Mouse (Mus musculus): ENCODE data around the gene Gprc5d. TPM values are rescaled to one million over a fixed set of nuclear protein-coding genes. Genes with fewer than 3 reads are reported as not detected.

The Gprc5d gene
- total and polyA plus RNA-seq, 3 experiments, result not detected

GRCm38 (mm10) chr6:135162311-135162710 is 44.2 kb upstream of the Gprc5d start:
- ATAC-seq (ENCODE audit: extremely low read depth, insufficient number of reproducible peaks, low FRiP score, poor library complexity, severe bottlenecking) (no peak), DNase-seq (ENCODE audit: low spot score) (no peak)
- TF ChIP-seq POLR2AphosphoS5 (IDR thresholded peaks at IDR 0.05; ENCODE audit: insufficient replicate concordance, low read depth, low read length), result no peak
- Histone ChIP-seq H3K9me3 (replicated peaks) (peaks cover 7% of the 10 kb centered on the region), H3K36me3 (replicated peaks) (peaks cover 28% of the 10 kb centered on the region), H3K4me1 (ENCODE audit: insufficient read depth, low read depth, low read length) (peaks cover 21% of the 10 kb centered on the region), H3K4me3 (ENCODE audit: low read depth, low read length) (no peak overlapping the region), H3K27me3 (ENCODE audit: insufficient read depth, low read length) (no peaks in the 10 kb centered on the region)

- no peak for TF ChIP-seq POLR2AphosphoS5 (IDR thresholded peaks at IDR 0.05; ENCODE audit: insufficient replicate concordance, low read depth, low read length)
- TF ChIP-seq CTCF (IDR thresholded peaks at IDR 0.05; ENCODE audit: low read depth, low read length), result no peak
- TF ChIP-seq TAL1 (conservative IDR thresholded peaks at IDR 0.05; ENCODE audit: low read depth, low read length), result no peak
- TF ChIP-seq GATA2 (IDR thresholded peaks at IDR 0.05; ENCODE audit: borderline replicate concordance, low read depth, low read length), result no peak
- no peak for TF ChIP-seq GATA1 (IDR thresholded peaks at IDR 0.05; ENCODE audit: borderline replicate concordance, low read length)
- ATAC-seq (ENCODE audit: extremely low read depth, insufficient number of reproducible peaks, low FRiP score, poor library complexity, severe bottlenecking), result no peak
- Histone ChIP-seq H3K27me3 (ENCODE audit: insufficient read depth, low read length) (no peaks in the 10 kb centered on the region), H3K4me3 (ENCODE audit: low read depth, low read length) (no peak overlapping the region), H3K9me3 (replicated peaks) (peaks cover 7% of the 10 kb centered on the region), H3K36me3 (replicated peaks) (peaks cover 28% of the 10 kb centered on the region), H3K4me1 (ENCODE audit: insufficient read depth, low read depth, low read length) (peaks cover 13% of the 10 kb centered on the region)
- DNase-seq (ENCODE audit: low spot score), result no peak
Observed at GRCm38 (mm10) chr6:135161356-135161755, 43.3 kb upstream of the Gprc5d start.

- Histone ChIP-seq H3K27me3 (ENCODE audit: insufficient read depth, low read length) (no peaks in the 10 kb centered on the region), H3K4me1 (ENCODE audit: insufficient read depth, low read depth, low read length) (no peaks in the 10 kb centered on the region), H3K4me3 (ENCODE audit: low read depth, low read length) (no peak overlapping the region), H3K36me3 (replicated peaks) (peaks cover 30% of the 10 kb centered on the region), H3K9me3 (replicated peaks) (peaks cover 6% of the 10 kb centered on the region; the same call in 1 of the 2 replicates)
- TF ChIP-seq GATA2 (IDR thresholded peaks at IDR 0.05; ENCODE audit: borderline replicate concordance, low read depth, low read length) (no peak), CTCF (IDR thresholded peaks at IDR 0.05; ENCODE audit: low read depth, low read length) (no peak), POLR2AphosphoS5 (IDR thresholded peaks at IDR 0.05; ENCODE audit: insufficient replicate concordance, low read depth, low read length) (no peak), GATA1 (IDR thresholded peaks at IDR 0.05; ENCODE audit: borderline replicate concordance, low read length) (no peak), TAL1 (conservative IDR thresholded peaks at IDR 0.05; ENCODE audit: low read depth, low read length) (no peak)
- DNase-seq (ENCODE audit: low spot score) (no peak), ATAC-seq (ENCODE audit: extremely low read depth, insufficient number of reproducible peaks, low FRiP score, poor library complexity, severe bottlenecking) (no peak)
Observed at GRCm38 (mm10) chr6:135158509-135158908, 40.4 kb upstream of the Gprc5d start.

GRCm38 (mm10) chr6:135157496-135157895 is 39.4 kb upstream of the Gprc5d start:
- Histone ChIP-seq H3K4me3 (ENCODE audit: low read depth, low read length) (no peak overlapping the region), H3K36me3 (replicated peaks) (peaks cover 30% of the 10 kb centered on the region), H3K4me1 (ENCODE audit: insufficient read depth, low read depth, low read length) (no peaks in the 10 kb centered on the region), H3K27me3 (ENCODE audit: insufficient read depth, low read length) (no peaks in the 10 kb centered on the region), H3K9me3 (replicated peaks) (peaks cover 10% of the 10 kb centered on the region)
- DNase-seq (ENCODE audit: low spot score), result no peak
- TF ChIP-seq CTCF (IDR thresholded peaks at IDR 0.05; ENCODE audit: low read depth, low read length) (no peak), GATA1 (IDR thresholded peaks at IDR 0.05; ENCODE audit: borderline replicate concordance, low read length) (no peak), GATA2 (IDR thresholded peaks at IDR 0.05; ENCODE audit: borderline replicate concordance, low read depth, low read length) (no peak), TAL1 (conservative IDR thresholded peaks at IDR 0.05; ENCODE audit: low read depth, low read length) (no peak)
- ATAC-seq (ENCODE audit: extremely low read depth, insufficient number of reproducible peaks, low FRiP score, poor library complexity, severe bottlenecking), result no peak

- no peaks in the 10 kb centered on the region for H3K4me1 ChIP-seq (ENCODE audit: insufficient read depth, low read depth, low read length)
- DNase-seq (ENCODE audit: low spot score) (no peak), ATAC-seq (ENCODE audit: extremely low read depth, insufficient number of reproducible peaks, low FRiP score, poor library complexity, severe bottlenecking) (no peak)
- H3K9me3 ChIP-seq (replicated peaks), result peaks cover 10% of the 10 kb centered on the region
- peaks cover 32% of the 10 kb centered on the region for H3K36me3 ChIP-seq (replicated peaks)
- no peak overlapping the region for H3K4me3 ChIP-seq (ENCODE audit: low read depth, low read length)
- H3K27me3 ChIP-seq (ENCODE audit: insufficient read depth, low read length), result no peaks in the 10 kb centered on the region
- no peak for TF ChIP-seq CTCF (IDR thresholded peaks at IDR 0.05; ENCODE audit: low read depth, low read length)
- no peak for TF ChIP-seq GATA1 (IDR thresholded peaks at IDR 0.05; ENCODE audit: borderline replicate concordance, low read length)
- no peak for TF ChIP-seq POLR2AphosphoS5 (IDR thresholded peaks at IDR 0.05; ENCODE audit: insufficient replicate concordance, low read depth, low read length)
- TF ChIP-seq TAL1 (conservative IDR thresholded peaks at IDR 0.05; ENCODE audit: low read depth, low read length), result no peak
- TF ChIP-seq GATA2 (IDR thresholded peaks at IDR 0.05; ENCODE audit: borderline replicate concordance, low read depth, low read length), result no peak
Observed at GRCm38 (mm10) chr6:135156597-135156996, 38.5 kb upstream of the Gprc5d start.

GRCm38 (mm10) chr6:135153719-135154118 is 35.6 kb upstream of the Gprc5d start:
- H3K36me3 ChIP-seq (replicated peaks), result peaks cover 55% of the 10 kb centered on the region
- TF ChIP-seq CTCF (IDR thresholded peaks at IDR 0.05; ENCODE audit: low read depth, low read length) (no peak), POLR2AphosphoS5 (IDR thresholded peaks at IDR 0.05; ENCODE audit: insufficient replicate concordance, low read depth, low read length) (no peak), TAL1 (conservative IDR thresholded peaks at IDR 0.05; ENCODE audit: low read depth, low read length) (no peak), GATA2 (IDR thresholded peaks at IDR 0.05; ENCODE audit: borderline replicate concordance, low read depth, low read length) (no peak), GATA1 (IDR thresholded peaks at IDR 0.05; ENCODE audit: borderline replicate concordance, low read length) (no peak)
- ATAC-seq (ENCODE audit: extremely low read depth, insufficient number of reproducible peaks, low FRiP score, poor library complexity, severe bottlenecking), result no peak

GRCm38 (mm10) chr6:135150311-135150710 is 32.2 kb upstream of the Gprc5d start:
- no peaks in the 10 kb centered on the region for H3K27me3 ChIP-seq (ENCODE audit: insufficient read depth, low read length)
- DNase-seq (ENCODE audit: low spot score), result no peak
- no peak for TF ChIP-seq GATA1 (IDR thresholded peaks at IDR 0.05; ENCODE audit: borderline replicate concordance, low read length)
- TF ChIP-seq CTCF (IDR thresholded peaks at IDR 0.05; ENCODE audit: low read depth, low read length), result 0 out of 2 replicates have a peak, but pooled peaks have one; percentile 5

More at GRCm38 (mm10) chr6:135153719-135154118, 35.6 kb upstream of the Gprc5d start:
- H3K27me3 ChIP-seq (ENCODE audit: insufficient read depth, low read length), result no peaks in the 10 kb centered on the region
- H3K9me3 ChIP-seq (replicated peaks), result peaks cover 20% of the 10 kb centered on the region
- no peak overlapping the region for H3K4me3 ChIP-seq (ENCODE audit: low read depth, low read length)
- no peak for DNase-seq (ENCODE audit: low spot score)
- H3K4me1 ChIP-seq (ENCODE audit: insufficient read depth, low read depth, low read length), result no peaks in the 10 kb centered on the region

More at GRCm38 (mm10) chr6:135150311-135150710, 32.2 kb upstream of the Gprc5d start:
- Histone ChIP-seq H3K4me3 (ENCODE audit: low read depth, low read length) (no peak overlapping the region), H3K9me3 (replicated peaks) (peaks cover 15% of the 10 kb centered on the region), H3K36me3 (replicated peaks) (peaks cover 72% of the 10 kb centered on the region), H3K4me1 (ENCODE audit: insufficient read depth, low read depth, low read length) (no peaks in the 10 kb centered on the region)
- 0 out of 2 replicates have a peak, but pooled peaks have one; percentile 30 for ATAC-seq (ENCODE audit: extremely low read depth, insufficient number of reproducible peaks, low FRiP score, poor library complexity, severe bottlenecking)

Data from G1E (cell line).